Mouse (Mus musculus) cortical plate, adult 2 months (tissue): ENCODE measurements around the gene Dxo.
"Not testable (repeated sequence)": the region's sequence is repeated elsewhere in the genome, so short reads cannot be mapped to it uniquely, and the experiment has no call there.

Experiments used
- CTCF ChIP-seq: fragments of 200-500 bp; IDR thresholded peaks from 2 replicates; pipeline ENCODE4 v1.5.1; 2011; ENCODE audit warnings: mild to moderate bottlenecking, control low read depth, low read length; ENCODE audit not compliant: insufficient read depth; ENCODE audit errors: extremely low read depth
- POLR2A ChIP-seq: fragments of 200-500 bp; IDR thresholded peaks from 2 replicates; pipeline ENCODE4 v1.6.1; 2011; ENCODE audit warnings: mild to moderate bottlenecking, low read length, control low read depth; ENCODE audit not compliant: insufficient read depth; ENCODE audit errors: extremely low read depth

- not testable (repeated sequence) for TF ChIP-seq CTCF, POLR2A
These were observed 36.0 kb upstream of the Dxo start for GRCm38 (mm10) chr17:34800781-34801305.
